Mouse (Mus musculus) left cerebral cortex, adult 8-10 months (tissue): Measurements from ENCODE around the gene Coq10a. TPM values are rescaled to one million over a fixed set of nuclear protein-coding genes. Genes with fewer than 3 reads are reported as not detected.
A peak's percentile ranks its signal among the peaks of the same experiment; 100 is the strongest.

Source experiments
- DNase-seq, 2 experiments: peaks; one replicate each; pipeline ENCODE4 v3.0.0; 2022; ENCODE audit warnings: low spot score in 2 of 2
- total RNA-seq, 4 experiments: library from RNA; stranded (reverse); gene quantifications; 2 replicates each; pipeline ENCODE4 v1.2.4; 2022

Gene Coq10a
- total RNA-seq, 4 experiments from 2014 or later, result 59.3 to 62.4 (median 61.5) TPM

- DNase-seq, result peak in 1 of 2 experiments; percentile 5
Measured at GRCm38 (mm10) chr10:128388941-128389340, 20.1 kb upstream of the Coq10a start.

GRCm38 (mm10) chr10:128385902-128386301 lies 17.1 kb upstream of the Coq10a start:
- DNase-seq, result no peak

- DNase-seq, result no peak
Measured at GRCm38 (mm10) chr10:128382482-128382881, 13.7 kb upstream of the Coq10a start.

- no peak for DNase-seq
Measured at GRCm38 (mm10) chr10:128380565-128380964, 11.8 kb upstream of the Coq10a start.

- DNase-seq, result no peak
Measured at GRCm38 (mm10) chr10:128379260-128379659, 10.5 kb upstream of the Coq10a start.

- no peak for DNase-seq
Measured at GRCm38 (mm10) chr10:128378462-128378861, 9.7 kb upstream of the Coq10a start.

GRCm38 (mm10) chr10:128377940-128378448 lies 9.2 kb upstream of the Coq10a start:
- DNase-seq, result no peak

- no peak for DNase-seq
Measured at GRCm38 (mm10) chr10:128377222-128377939, 8.6 kb upstream of the Coq10a start.

- DNase-seq, result peak; percentile 60 to 65
Measured at GRCm38 (mm10) chr10:128376455-128377211, 7.8 kb upstream of the Coq10a start, which contains the start of gene Ankrd52. Gene Ankrd52 (plus strand): TSS chr10:128377115.

- no peak for DNase-seq
Measured at GRCm38 (mm10) chr10:128376099-128376454, 7.3 kb upstream of the Coq10a start.

GRCm38 (mm10) chr10:128374393-128374792 lies 5.6 kb upstream of the Coq10a start:
- DNase-seq, result no peak

GRCm38 (mm10) chr10:128372989-128373748 lies 4.4 kb upstream of the Coq10a start:
- DNase-seq, result no peak

- no peak for DNase-seq
Measured at GRCm38 (mm10) chr10:128372142-128372541, 3.3 kb upstream of the Coq10a start.

GRCm38 (mm10) chr10:128370601-128371000 lies 1.8 kb upstream of the Coq10a start:
- no peak for DNase-seq

- no peak for DNase-seq
Measured at GRCm38 (mm10) chr10:128370021-128370420, 1.2 kb upstream of the Coq10a start.

GRCm38 (mm10) chr10:128369599-128369998 lies 802 bp upstream of the Coq10a start:
- DNase-seq, result no peak

- no peak for DNase-seq
Measured at GRCm38 (mm10) chr10:128369218-128369543, 384 bp upstream of the Coq10a start.

- peak in 1 of 2 experiments; percentile 50 for DNase-seq
Measured at GRCm38 (mm10) chr10:128367899-128368401, 847 bp downstream of the Coq10a start.

- DNase-seq, result no peak
Measured at GRCm38 (mm10) chr10:128362568-128362967, 6.2 kb downstream of the Coq10a start.

- DNase-seq, result no peak
Measured at GRCm38 (mm10) chr10:128361836-128362235, 7.0 kb downstream of the Coq10a start.

GRCm38 (mm10) chr10:128359226-128359625 lies 9.6 kb downstream of the Coq10a start:
- no peak for DNase-seq

- DNase-seq, result no peak
Measured at GRCm38 (mm10) chr10:128358796-128359195, 10.0 kb downstream of the Coq10a start.
